Mouse (Mus musculus): ENCODE results near the gene Nav3.

GRCm38 (mm10) chr10:109799246-109799645, 656.8 kb downstream of the Nav3 start:
- no peak for TF ChIP-seq CTCF (IDR thresholded peaks at IDR 0.05; ENCODE audit: borderline replicate concordance, extremely low read depth, insufficient read depth, insufficient read length)
- no peak for TF ChIP-seq POLR2A (IDR thresholded peaks at IDR 0.05; ENCODE audit: borderline replicate concordance, extremely low read depth, insufficient read depth, insufficient read length, poor library complexity, severe bottlenecking)
